Mouse (Mus musculus): ENCODE results near the gene Vil1. TPM values are rescaled to one million over a fixed set of nuclear protein-coding genes. Genes with fewer than 3 reads are reported as not detected.

Vil1 gene
- polyA plus RNA-seq, 1 experiment from 2014 or later: 0.20 TPM

MicroRNA genes within 50 kb of the gene (microRNA counts, 519-probe panel; counts per million panel counts)
- microRNA mmu-miR-26b: 3,781 counts per million, percentile 71 among the panel's probes with 10 or more counts

Small RNA genes within 50 kb of the gene (microRNA-seq; reads per million reads assigned to microRNA genes)
- gene Mir26b: 26,724 reads per million, percentile 97 among the genes with 10 or more reads in this experiment

Other genes with a start within 250 kb of the Vil1 start
- gene Cxcr1, start 214.7 kb upstream of the Vil1 start, polyA plus RNA-seq (2015; fragmentation: Nextera tagmentation; extraction: Ambion mirVana): not detected in 2 replicates
- 384 and 389 TPM in 2 replicates for gene Arpc2, start 173.3 kb upstream of the Vil1 start, polyA plus RNA-seq (2015; fragmentation: Nextera tagmentation; extraction: Ambion mirVana)
- 0.18 and 0.31 TPM in 2 replicates for gene Gpbar1, start 130.8 kb upstream of the Vil1 start, polyA plus RNA-seq (2015; fragmentation: Nextera tagmentation; extraction: Ambion mirVana)
- gene Aamp, start 124.6 kb upstream of the Vil1 start, polyA plus RNA-seq (2015; fragmentation: Nextera tagmentation; extraction: Ambion mirVana): 220 and 232 TPM in 2 replicates
- gene Pnkd, start 124.4 kb upstream of the Vil1 start, polyA plus RNA-seq (2015; fragmentation: Nextera tagmentation; extraction: Ambion mirVana): 108 and 112 TPM in 2 replicates
- 30.6 and 31.7 TPM in 2 replicates for gene Tmbim1, start 103.8 kb upstream of the Vil1 start, polyA plus RNA-seq (2015; fragmentation: Nextera tagmentation; extraction: Ambion mirVana)
- gene Catip, start 47.3 kb upstream of the Vil1 start, polyA plus RNA-seq (2015; fragmentation: Nextera tagmentation; extraction: Ambion mirVana): 1.2 and 1.5 TPM in 2 replicates
- 2.4 and 2.9 TPM in 2 replicates for gene Slc11a1, start 34.2 kb upstream of the Vil1 start, polyA plus RNA-seq (2015; fragmentation: Nextera tagmentation; extraction: Ambion mirVana)
- 87.5 and 90.9 TPM in 2 replicates for gene Ctdsp1, start 17.9 kb upstream of the Vil1 start, polyA plus RNA-seq (2015; fragmentation: Nextera tagmentation; extraction: Ambion mirVana)
- gene Cnot9, start 96.7 kb downstream of the Vil1 start, polyA plus RNA-seq (2015; fragmentation: Nextera tagmentation; extraction: Ambion mirVana): 69.4 and 70.5 TPM in 2 replicates
- gene Plcd4, start 133.5 kb downstream of the Vil1 start, polyA plus RNA-seq (2015; fragmentation: Nextera tagmentation; extraction: Ambion mirVana): 0.79 and 1.5 TPM in 2 replicates
- gene Usp37, start 134.9 kb downstream of the Vil1 start, polyA plus RNA-seq (2015; fragmentation: Nextera tagmentation; extraction: Ambion mirVana): 37.2 and 40.3 TPM in 2 replicates
- 8.1 TPM in 2 replicates for gene Zfp142, start 178.9 kb downstream of the Vil1 start, polyA plus RNA-seq (2015; fragmentation: Nextera tagmentation; extraction: Ambion mirVana)
- gene Bcs1l, start 178.9 kb downstream of the Vil1 start, polyA plus RNA-seq (2015; fragmentation: Nextera tagmentation; extraction: Ambion mirVana): 16.5 and 16.6 TPM in 2 replicates
- gene Rnf25, start 192.0 kb downstream of the Vil1 start, polyA plus RNA-seq (2015; fragmentation: Nextera tagmentation; extraction: Ambion mirVana): 41.6 and 45.9 TPM in 2 replicates
- gene Stk36, start 192.1 kb downstream of the Vil1 start, polyA plus RNA-seq (2015; fragmentation: Nextera tagmentation; extraction: Ambion mirVana): 9.6 and 10.9 TPM in 2 replicates